ENCODE assay signal across 24 mouse cellular contexts in the genomic region with DNA sequence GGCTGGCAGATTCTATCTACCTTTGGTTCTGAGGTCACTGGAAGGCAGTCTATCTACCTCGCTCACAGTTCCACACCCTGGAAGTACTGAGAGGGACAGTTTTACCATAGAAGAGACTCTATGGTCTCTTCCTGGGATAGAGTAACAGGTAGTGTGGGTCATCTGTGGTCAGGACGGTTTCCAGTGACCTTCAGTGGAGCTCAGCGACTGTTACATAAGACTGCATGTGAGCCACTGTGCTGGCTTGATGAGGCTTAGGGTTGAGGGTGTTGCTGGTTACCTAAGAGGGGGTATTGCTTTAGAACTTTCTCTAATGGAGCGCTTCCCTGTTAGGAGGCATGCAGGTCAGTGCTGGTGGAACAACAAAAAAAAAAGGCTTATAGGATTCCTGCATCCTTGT.
DNase-seq lines count a peak whose midpoint lies in the region; ATAC-seq and TF ChIP-seq lines count a peak whose summit lies in the region.
"Had no signal": no experiment of that assay in that cellular context is flagged by ENCODE, and none has a peak within 500 bp of the region (broad histone marks: within the 10 kb centered on the region; RNA-seq: fewer than 3 reads in every experiment).

No protein-coding gene starts in this region.

- H3K36me3 ChIP-seq in kidney, adult 2 months (ENCODE audit: control insufficient read depth, insufficient read depth, low read length) = no peaks in the 10 kb centered on the region
- H3K36me3 ChIP-seq in midbrain, embryonic 11.5 days (ENCODE audit: control insufficient read depth, insufficient read depth, low read length) = no peaks in the 10 kb centered on the region
- no peaks in the 10 kb centered on the region for H3K36me3 ChIP-seq in midbrain, postnatal 0 days (ENCODE audit: insufficient read depth, low read length)
- no peaks in the 10 kb centered on the region for H3K36me3 ChIP-seq in limb, embryonic 10.5 days
- H3K36me3 ChIP-seq: embryonic facial prominence, embryonic 10.5 days; embryonic facial prominence, embryonic 13.5 days; forebrain, embryonic 12.5 days; forebrain, embryonic 15.5 days; hindbrain, embryonic 12.5 days; hindbrain, embryonic 15.5 days had no signal

- WGBS in kidney, adult 2 months = 72% methylated on average over 4 of the region's 4 CpGs
- 88% methylated on average over 4 of the region's 4 CpGs for WGBS in midbrain, embryonic 11.5 days
- 92% methylated on average over 4 of the region's 4 CpGs for WGBS in midbrain, postnatal 0 days
- WGBS in limb, embryonic 10.5 days = 84% methylated on average over 4 of the region's 4 CpGs

- peak; percentile 43 for DNase-seq in kidney, adult 2 months
- no peak for DNase-seq in kidney, postnatal 10 days
- peak; percentile 65 for DNase-seq in midbrain, embryonic 11.5 days (ENCODE audit: low spot score, missing footprints)
- DNase-seq in midbrain, postnatal 0 days (ENCODE audit: low spot score) = no peak
- DNase-seq in limb, embryonic 10.5 days (ENCODE audit: low spot score) = no peak
- no peak for DNase-seq in thymus, postnatal 4 days
- DNase-seq: adrenal gland, adult 8-10 months; adrenal gland, postnatal 25 days; cerebellum, adult 11-12 months; cerebellum, adult 8-10 months; cerebellum, postnatal 10 days; cerebellum, postnatal 36 days; embryo, embryonic 11 days; gastrocnemius, postnatal 25 days; heart, adult 2 months had no signal

- TF ChIP-seq CTCF in kidney, adult 2 months (conservative IDR thresholded peaks at IDR 0.05; ENCODE audit: insufficient read depth, insufficient read length, low read depth, low read length) = no peak
- TF ChIP-seq CTCF in midbrain, postnatal 0 days (IDR thresholded peaks at IDR 0.05) = no peak

- ATAC-seq in midbrain, embryonic 11.5 days (ENCODE audit: low FRiP score) = no peak
- ATAC-seq in midbrain, postnatal 0 days (ENCODE audit: low FRiP score) = no peak
- ATAC-seq: activated CD4-positive, CD25-positive, alpha-beta regulatory T cell, adult 4 months; forebrain, embryonic 15.5 days had no signal

- H3K4me3 ChIP-seq in kidney, adult 2 months (ENCODE audit: insufficient read depth, low read depth, low read length) = no peak overlapping the region
- no peak overlapping the region for H3K4me3 ChIP-seq in midbrain, embryonic 11.5 days (ENCODE audit: low read depth, low read length)
- no peak overlapping the region for H3K4me3 ChIP-seq in midbrain, postnatal 0 days (ENCODE audit: low read depth, low read length)
- no peak overlapping the region for H3K4me3 ChIP-seq in limb, embryonic 10.5 days
- H3K4me3 ChIP-seq: embryonic facial prominence, embryonic 10.5 days; embryonic facial prominence, embryonic 13.5 days; erythroblast, embryonic 14.5 days; forebrain, embryonic 12.5 days; forebrain, embryonic 15.5 days; heart, adult 2 months; hindbrain, embryonic 12.5 days; hindbrain, embryonic 15.5 days had no signal

- no peak overlapping the region for H3K9ac ChIP-seq in midbrain, embryonic 11.5 days (ENCODE audit: low read length)
- H3K9ac ChIP-seq in midbrain, postnatal 0 days (replicated peaks; ENCODE audit: low read length, poor library complexity, severe bottlenecking) = no peak overlapping the region
- H3K9ac ChIP-seq: embryonic facial prominence, embryonic 13.5 days; forebrain, embryonic 12.5 days; forebrain, embryonic 15.5 days; hindbrain, embryonic 12.5 days; hindbrain, embryonic 15.5 days had no signal

- no peaks in the 10 kb centered on the region for H3K27me3 ChIP-seq in kidney, adult 2 months (replicated peaks; ENCODE audit: control insufficient read depth, insufficient read depth, low read length)
- H3K27me3 ChIP-seq in midbrain, embryonic 11.5 days (ENCODE audit: control insufficient read depth, insufficient read depth, low read length) = no peaks in the 10 kb centered on the region
- no peaks in the 10 kb centered on the region for H3K27me3 ChIP-seq in midbrain, postnatal 0 days (ENCODE audit: insufficient read depth, low read length)
- peaks cover 9% of the 10 kb centered on the region; the same call in 1 of the 2 replicates for H3K27me3 ChIP-seq in limb, embryonic 10.5 days (ENCODE audit: low read depth, poor library complexity, severe bottlenecking)
- H3K27me3 ChIP-seq: forebrain, embryonic 15.5 days; hindbrain, embryonic 15.5 days had no signal

- no peak overlapping the region for H3K27ac ChIP-seq in kidney, adult 2 months (ENCODE audit: insufficient read depth, low read depth, low read length)
- no peak overlapping the region for H3K27ac ChIP-seq in midbrain, embryonic 11.5 days (ENCODE audit: low read depth, low read length)
- no peak overlapping the region for H3K27ac ChIP-seq in midbrain, postnatal 0 days (ENCODE audit: low read depth, low read length)
- H3K27ac ChIP-seq in limb, embryonic 10.5 days = peak overlapping the region; percentile 4; the same call in 1 of the 2 replicates
- H3K27ac ChIP-seq: embryonic facial prominence, embryonic 10.5 days; embryonic facial prominence, embryonic 13.5 days; forebrain, embryonic 12.5 days; forebrain, embryonic 15.5 days; heart, adult 2 months; hindbrain, embryonic 12.5 days; hindbrain, embryonic 15.5 days had no signal

- TF ChIP-seq POLR2A in kidney, adult 2 months (IDR thresholded peaks at IDR 0.05; ENCODE audit: low read depth, low read length) = no peak

- H3K4me2 ChIP-seq in midbrain, embryonic 11.5 days = no peak overlapping the region
- H3K4me2 ChIP-seq in midbrain, postnatal 0 days (ENCODE audit: low read depth, low read length, poor library complexity, severe bottlenecking) = no peak overlapping the region
- H3K4me2 ChIP-seq: embryonic facial prominence, embryonic 13.5 days; forebrain, embryonic 12.5 days; forebrain, embryonic 15.5 days; heart, embryonic 11.5 days; hindbrain, embryonic 12.5 days; hindbrain, embryonic 15.5 days had no signal

- H3K4me1 ChIP-seq in kidney, adult 2 months (ENCODE audit: control insufficient read depth, insufficient read depth, low read length) = peaks cover 3% of the 10 kb centered on the region
- peaks cover 6% of the 10 kb centered on the region for H3K4me1 ChIP-seq in midbrain, embryonic 11.5 days (ENCODE audit: control insufficient read depth, insufficient read depth, low read length)
- peaks cover 5% of the 10 kb centered on the region; the same call in 1 of the 2 replicates for H3K4me1 ChIP-seq in midbrain, postnatal 0 days (ENCODE audit: insufficient read depth, low read length)
- peaks cover 44% of the 10 kb centered on the region for H3K4me1 ChIP-seq in limb, embryonic 10.5 days

- H3K9me3 ChIP-seq in midbrain, embryonic 11.5 days (ENCODE audit: control insufficient read depth, low read length) = no peaks in the 10 kb centered on the region
- no peaks in the 10 kb centered on the region for H3K9me3 ChIP-seq in midbrain, postnatal 0 days (ENCODE audit: low read length)
- no peaks in the 10 kb centered on the region for H3K9me3 ChIP-seq in limb, embryonic 10.5 days (replicated peaks)
- H3K9me3 ChIP-seq: embryonic facial prominence, embryonic 10.5 days; embryonic facial prominence, embryonic 13.5 days; forebrain, embryonic 12.5 days; forebrain, embryonic 15.5 days; hindbrain, embryonic 12.5 days; hindbrain, embryonic 15.5 days had no signal

Comparison
In these comparisons a context has a peak if more than half of its experiments do, and no peak if none do; other contexts are left out.
1. DNase-seq: peak in kidney, adult 2 months (single experiment) and midbrain, embryonic 11.5 days (single experiment); none in kidney, postnatal 10 days (single experiment), midbrain, postnatal 0 days (single experiment), limb, embryonic 10.5 days (single experiment) and thymus, postnatal 4 days (single experiment).